Mouse (Mus musculus) myocyte (in vitro differentiated cells): ENCODE data around the gene Plxna2.

ENCODE experiments used
- E2F4 ChIP-seq: IDR thresholded peaks from one replicate; pipeline ENCODE4 v1.6.1; 2011; ENCODE audit warnings: mild to moderate bottlenecking, control low read depth, moderate library complexity; ENCODE audit not compliant: insufficient read depth
- MAX ChIP-seq: IDR thresholded peaks from one replicate; pipeline ENCODE4 v1.6.1; 2011; ENCODE audit warnings: low read depth, mild to moderate bottlenecking, control low read depth
- POLR2A ChIP-seq: IDR thresholded peaks from one replicate; pipeline ENCODE4 v1.6.1; 2011; ENCODE audit warnings: low read depth, mild to moderate bottlenecking, control low read depth, moderate library complexity; ENCODE audit not compliant: insufficient read length

GRCm38 (mm10) chr1:194768799-194769198 is 150.8 kb downstream of the Plxna2 start:
- TF ChIP-seq E2F4 (no peak), POLR2A (no peak), MAX (no peak)
